Mouse (Mus musculus) liver, postnatal 0 days (tissue): ENCODE measurements at regions not wholly inside any gene's neighbourhood (a gene's known extent, or its start where the extent isn't known, plus 50 kb on each side); places are given as distances from the start of the nearest gene placed in this dataset.

Source experiments
- CTCF ChIP-seq: sonication (generic); IDR thresholded peaks from 2 replicates; pipeline ENCODE4 v1.5.1; 2016; ENCODE audit warnings: antibody characterized with exemption, low read depth
- EP300 ChIP-seq: IDR thresholded peaks from 2 replicates; pipeline ENCODE4 v1.6.1; 2016; ENCODE audit warnings: antibody characterized with exemption, low read depth, mild to moderate bottlenecking

DNA sequence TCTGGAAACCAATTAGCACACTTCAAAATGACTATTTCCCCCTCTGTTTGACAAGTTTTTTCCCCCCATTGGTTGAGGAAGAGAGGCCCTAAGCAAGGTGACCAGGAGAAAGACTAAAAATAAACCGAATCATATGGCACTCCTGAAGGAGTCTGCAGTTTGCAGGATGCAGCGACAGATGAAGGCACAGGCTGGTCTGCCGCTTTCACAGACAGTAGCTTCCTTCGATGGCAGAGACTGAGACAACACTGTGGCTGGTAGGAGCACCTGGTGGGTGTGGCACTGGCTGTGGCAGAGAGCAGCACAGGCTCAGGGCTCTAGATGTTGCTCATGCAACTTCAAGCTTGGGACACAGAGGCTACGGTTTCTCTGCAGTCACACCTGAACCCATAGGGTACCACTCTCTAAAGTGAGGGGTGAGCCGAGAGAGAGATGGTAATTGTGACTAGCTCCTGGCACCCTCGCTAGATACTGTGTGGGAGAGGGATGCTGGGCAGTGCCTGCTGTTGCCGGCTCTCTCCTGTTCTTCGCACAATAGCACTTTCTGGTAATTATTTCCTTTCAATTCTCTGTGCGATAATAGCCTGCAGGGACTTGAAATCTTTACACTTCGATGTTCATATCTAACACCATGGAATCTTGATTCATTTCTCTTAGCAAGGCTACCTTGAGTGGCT is 88.7 kb upstream of the Myt1l start:
- TF ChIP-seq EP300 (no peak), CTCF (no peak)
